Mouse (Mus musculus): Measurements from ENCODE around the gene Ubap1l. TPM values are rescaled to one million over a fixed set of nuclear protein-coding genes. Genes with fewer than 3 reads are reported as not detected.

The Ubap1l gene
- polyA plus RNA-seq, 1 experiment from 2014 or later = 0.09 TPM

DNA sequence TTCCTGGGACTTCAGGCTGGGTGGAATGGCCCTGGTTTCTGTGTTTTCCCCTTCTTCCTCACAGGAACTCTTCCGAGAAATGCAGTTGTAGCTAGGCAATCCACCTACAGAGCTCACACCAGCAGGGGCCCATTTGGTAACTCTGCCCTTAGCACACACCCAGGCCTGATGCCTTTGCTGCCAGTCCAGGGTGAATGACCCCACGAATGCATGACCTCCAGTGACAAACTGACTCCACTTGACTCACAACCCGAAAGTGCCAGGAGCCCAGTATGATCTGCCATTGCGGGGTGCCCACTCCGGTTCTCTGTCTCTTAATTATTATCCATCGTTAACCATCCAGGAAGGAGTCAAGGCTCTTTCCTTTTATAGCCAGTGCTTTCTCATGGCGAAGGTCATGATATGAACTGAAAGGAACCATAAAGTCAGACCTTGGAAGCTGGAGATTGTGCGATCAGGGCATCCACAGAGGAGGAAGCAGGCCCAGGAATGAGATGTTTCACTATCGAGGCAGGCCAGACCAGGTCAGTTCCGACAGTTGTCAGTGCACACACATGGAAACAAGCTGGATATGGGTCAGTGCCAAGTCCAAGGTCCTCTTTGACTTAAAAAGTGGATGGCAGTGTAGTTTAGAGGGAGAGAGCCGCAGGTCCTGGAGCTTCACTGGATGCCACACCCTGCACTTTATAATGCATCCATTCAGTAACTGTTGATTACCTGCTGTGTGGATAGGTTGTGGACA is 62.1 kb downstream of the Ubap1l start, which contains the start of gene Slc51b:
Gene Slc51b (minus strand): TSS at position 196 of the 742 bp plus-strand sequence.
- Histone ChIP-seq H3K9me3 (replicated peaks) (no peaks in the 10 kb centered on the region), H3K4me3 (replicated peaks) (no peak within 1 kb of the TSS), H3K9ac (no peak within 1 kb of the TSS), H3K4me2 (no peak within 1 kb of the TSS), H3K27me3 (no peaks in the 10 kb centered on the region), H3K36me3 (replicated peaks) (no peaks in the 10 kb centered on the region), H3K27ac (replicated peaks) (no peak within 1 kb of the TSS), H3K4me1 (replicated peaks) (no peaks in the 10 kb centered on the region)
- 64% methylated on average over 11 of the region's 11 CpGs for WGBS (ENCODE audit: insufficient replicate concordance)
- no peak for ATAC-seq (ENCODE audit: insufficient read depth)

DNA sequence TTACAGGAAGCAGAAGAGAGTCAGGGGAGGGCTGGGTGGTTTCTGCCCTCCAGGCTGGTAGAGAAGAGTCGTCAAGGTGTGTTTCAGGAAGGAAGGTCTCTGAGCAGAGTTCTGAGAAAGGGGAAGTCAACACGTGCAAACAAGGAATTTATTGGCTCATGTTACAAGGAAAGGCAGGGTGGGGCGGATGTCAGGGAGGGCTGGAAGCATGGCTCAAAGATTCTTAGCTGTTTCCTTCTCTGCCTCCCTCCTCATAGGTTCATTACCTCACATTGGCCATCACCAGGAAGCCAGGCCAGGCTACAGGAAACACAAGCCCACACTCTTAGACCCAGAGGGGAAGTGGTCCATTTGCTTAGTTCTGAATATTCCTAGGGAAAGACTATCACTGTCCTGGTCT is 63.6 kb downstream of the Ubap1l start:
- no peak overlapping the region for H3K27ac ChIP-seq (replicated peaks)
- H3K9ac ChIP-seq = no peak overlapping the region
- no peak overlapping the region for H3K4me3 ChIP-seq (replicated peaks)
- no peak overlapping the region for H3K4me2 ChIP-seq
- no peaks in the 10 kb centered on the region for H3K4me1 ChIP-seq (replicated peaks)
- WGBS (ENCODE audit: insufficient replicate concordance) = 9% methylated on average over 3 of the region's 3 CpGs
- no peak for ATAC-seq (ENCODE audit: insufficient read depth)
- H3K36me3 ChIP-seq (replicated peaks) = no peaks in the 10 kb centered on the region
- H3K9me3 ChIP-seq (replicated peaks) = no peaks in the 10 kb centered on the region
- no peaks in the 10 kb centered on the region for H3K27me3 ChIP-seq

DNA sequence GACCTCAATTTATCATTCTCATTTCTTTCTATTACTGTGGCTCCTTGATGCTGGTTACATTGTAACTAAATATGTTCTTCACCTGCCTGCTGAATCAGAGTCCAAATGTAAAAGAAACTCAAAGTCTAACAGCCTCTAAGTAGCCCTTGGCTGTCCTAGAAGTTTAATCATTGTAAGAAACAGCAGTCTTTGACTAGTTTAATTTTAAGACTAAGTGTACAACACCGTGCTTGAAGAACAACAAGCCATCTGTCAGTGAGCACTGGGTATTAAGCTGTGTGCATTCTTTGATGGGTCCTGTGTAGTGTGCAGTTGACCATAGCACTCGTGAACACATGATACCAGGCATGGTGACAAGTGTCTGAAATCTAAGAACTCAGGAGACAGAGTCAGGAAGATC is 66.7 kb downstream of the Ubap1l start:
- no peak overlapping the region for H3K9ac ChIP-seq
- H3K27me3 ChIP-seq = no peaks in the 10 kb centered on the region
- ATAC-seq (ENCODE audit: insufficient read depth) = no peak
- H3K4me2 ChIP-seq = no peak overlapping the region
- H3K4me1 ChIP-seq (replicated peaks) = no peaks in the 10 kb centered on the region
- H3K36me3 ChIP-seq (replicated peaks) = no peaks in the 10 kb centered on the region
- WGBS (ENCODE audit: insufficient replicate concordance) = 46% methylated on average over 2 of the region's 2 CpGs
- H3K9me3 ChIP-seq (replicated peaks) = no peaks in the 10 kb centered on the region
- H3K4me3 ChIP-seq (replicated peaks) = no peak overlapping the region
- H3K27ac ChIP-seq (replicated peaks) = no peak overlapping the region

DNA sequence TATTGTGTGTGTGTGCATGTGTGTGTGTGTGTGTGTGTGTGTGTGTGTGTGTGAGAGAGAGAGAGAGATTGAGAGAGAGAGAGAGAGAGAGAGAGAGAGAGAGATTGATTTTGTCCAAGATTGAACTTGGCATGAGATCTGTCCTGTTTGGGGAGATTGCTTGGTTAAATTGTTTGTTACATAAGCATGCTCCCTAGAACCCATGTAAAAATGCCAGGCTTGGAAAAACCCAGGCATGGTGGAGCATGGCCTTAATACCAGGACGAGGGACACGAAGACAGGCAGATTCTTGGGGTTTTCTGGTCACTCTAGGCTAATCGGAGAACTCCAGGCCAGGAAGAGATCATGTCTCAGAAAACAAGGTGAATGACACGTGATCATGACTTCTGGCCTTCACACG is 67.2 kb downstream of the Ubap1l start:
- Histone ChIP-seq H3K27ac (replicated peaks) (no peak overlapping the region), H3K9ac (no peak overlapping the region), H3K9me3 (replicated peaks) (no peaks in the 10 kb centered on the region), H3K27me3 (no peaks in the 10 kb centered on the region), H3K4me2 (no peak overlapping the region), H3K4me3 (replicated peaks) (no peak overlapping the region), H3K4me1 (replicated peaks) (no peaks in the 10 kb centered on the region), H3K36me3 (replicated peaks) (no peaks in the 10 kb centered on the region)
- no peak for ATAC-seq (ENCODE audit: insufficient read depth)
- WGBS (ENCODE audit: insufficient replicate concordance) = 65% methylated on average over 5 of the region's 5 CpGs

Other genes starting within 250 kb of the Ubap1l start
- gene Igdcc3, start 219.9 kb upstream of the Ubap1l start, polyA plus RNA-seq (2015; fragmentation: Nextera tagmentation; extraction: Ambion mirVana) = 0.07 and 0.08 TPM in 2 replicates
- 9.5 and 10.2 TPM in 2 replicates for gene Parp16, start 165.7 kb upstream of the Ubap1l start, polyA plus RNA-seq (2015; fragmentation: Nextera tagmentation; extraction: Ambion mirVana)
- 0.15 and 0.17 TPM in 2 replicates for gene Cilp, start 95.9 kb upstream of the Ubap1l start, polyA plus RNA-seq (2015; fragmentation: Nextera tagmentation; extraction: Ambion mirVana)
- gene Clpx, start 66.8 kb upstream of the Ubap1l start, polyA plus RNA-seq (2015; fragmentation: Nextera tagmentation; extraction: Ambion mirVana) = 33.3 and 35.9 TPM in 2 replicates
- gene Pdcd7, start 14.9 kb upstream of the Ubap1l start, polyA plus RNA-seq (2015; fragmentation: Nextera tagmentation; extraction: Ambion mirVana) = 3.3 and 3.6 TPM in 2 replicates
- 0.18 and 0.24 TPM in 2 replicates for gene Kbtbd13, start 30.6 kb downstream of the Ubap1l start, polyA plus RNA-seq (2015; fragmentation: Nextera tagmentation; extraction: Ambion mirVana)
- gene Rasl12, start 37.5 kb downstream of the Ubap1l start, polyA plus RNA-seq (2015; fragmentation: Nextera tagmentation; extraction: Ambion mirVana) = 0.10 and 0.23 TPM in 2 replicates
- gene Slc51b, start 61.9 kb downstream of the Ubap1l start, polyA plus RNA-seq (2015; fragmentation: Nextera tagmentation; extraction: Ambion mirVana) = 0.17 TPM in 1 of 2 replicates, not detected in the other
- 6.2 and 6.7 TPM in 2 replicates for gene Mtfmt, start 74.7 kb downstream of the Ubap1l start, polyA plus RNA-seq (2015; fragmentation: Nextera tagmentation; extraction: Ambion mirVana)
- 24.1 and 30.0 TPM in 2 replicates for gene Spg21, start 99.9 kb downstream of the Ubap1l start, polyA plus RNA-seq (2015; fragmentation: Nextera tagmentation; extraction: Ambion mirVana)
- gene Ankdd1a, start 159.2 kb downstream of the Ubap1l start, polyA plus RNA-seq (2015; fragmentation: Nextera tagmentation; extraction: Ambion mirVana) = 0.09 TPM in 1 of 2 replicates, not detected in the other
- 27.0 and 27.3 TPM in 2 replicates for gene Plekho2, start 219.0 kb downstream of the Ubap1l start, polyA plus RNA-seq (2015; fragmentation: Nextera tagmentation; extraction: Ambion mirVana)
- gene Pif1, start 226.1 kb downstream of the Ubap1l start, polyA plus RNA-seq (2015; fragmentation: Nextera tagmentation; extraction: Ambion mirVana) = 10.0 and 13.2 TPM in 2 replicates

Measured in liver, embryonic 15.5 days (tissue).